Mouse (Mus musculus): ENCODE data around the gene Spty2d1. TPM values are rescaled to one million over a fixed set of nuclear protein-coding genes. Genes with fewer than 3 reads are reported as not detected.
A peak's percentile ranks its signal among the peaks of the same experiment; 100 is the strongest.
"Not testable (repeated sequence)": the region's sequence is repeated elsewhere in the genome, so short reads cannot be mapped to it uniquely, and the experiment has no call there.

The Spty2d1 gene
- polyA plus RNA-seq, 2 experiments from 2014 or later, result 23.5 to 32.3 TPM

DNA sequence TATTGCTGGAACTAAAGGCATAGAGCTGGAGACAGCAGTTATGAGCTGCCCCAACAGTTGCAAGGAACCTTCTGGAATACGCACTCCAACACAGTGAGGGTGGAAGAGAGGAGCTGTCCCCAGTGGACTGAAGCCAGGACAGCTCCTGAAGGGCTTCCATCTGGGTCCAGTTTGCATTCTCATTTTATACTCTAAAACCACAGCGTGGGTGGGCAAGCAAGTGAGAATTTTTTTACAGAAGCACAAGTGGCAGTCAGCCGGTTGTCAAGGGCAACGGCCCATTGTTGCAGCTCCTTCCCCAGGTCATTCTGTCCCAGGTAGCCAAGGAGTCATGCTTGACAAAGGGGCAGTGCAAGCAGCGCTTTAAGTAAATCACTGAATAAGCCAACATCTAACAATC is 11.4 kb upstream of the Spty2d1 start:
- no peak for ATAC-seq

DNA sequence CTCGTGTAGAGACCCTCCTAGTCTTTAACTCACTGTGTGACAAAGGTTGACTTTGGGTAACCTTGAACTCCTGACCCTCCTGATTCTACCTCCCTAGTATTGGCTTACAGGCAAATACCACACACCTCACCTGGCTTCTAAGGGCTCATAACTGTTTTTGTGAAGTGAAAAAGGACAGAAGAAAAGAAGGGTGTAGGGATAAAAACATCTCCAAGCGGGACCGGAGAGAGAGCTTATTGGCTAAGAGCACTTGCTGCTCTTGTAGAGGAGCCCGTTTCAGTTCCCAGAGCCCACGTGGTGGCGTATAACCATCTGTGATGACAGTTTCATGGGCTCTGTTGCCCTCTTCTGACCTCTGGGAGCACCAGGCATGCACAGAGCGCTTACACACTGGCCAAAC is 8.9 kb upstream of the Spty2d1 start:
- ATAC-seq, result no peak

- ATAC-seq, result no peak
Observed at GRCm38 (mm10) chr7:47016602-47017001, 8.4 kb upstream of the Spty2d1 start.

DNA sequence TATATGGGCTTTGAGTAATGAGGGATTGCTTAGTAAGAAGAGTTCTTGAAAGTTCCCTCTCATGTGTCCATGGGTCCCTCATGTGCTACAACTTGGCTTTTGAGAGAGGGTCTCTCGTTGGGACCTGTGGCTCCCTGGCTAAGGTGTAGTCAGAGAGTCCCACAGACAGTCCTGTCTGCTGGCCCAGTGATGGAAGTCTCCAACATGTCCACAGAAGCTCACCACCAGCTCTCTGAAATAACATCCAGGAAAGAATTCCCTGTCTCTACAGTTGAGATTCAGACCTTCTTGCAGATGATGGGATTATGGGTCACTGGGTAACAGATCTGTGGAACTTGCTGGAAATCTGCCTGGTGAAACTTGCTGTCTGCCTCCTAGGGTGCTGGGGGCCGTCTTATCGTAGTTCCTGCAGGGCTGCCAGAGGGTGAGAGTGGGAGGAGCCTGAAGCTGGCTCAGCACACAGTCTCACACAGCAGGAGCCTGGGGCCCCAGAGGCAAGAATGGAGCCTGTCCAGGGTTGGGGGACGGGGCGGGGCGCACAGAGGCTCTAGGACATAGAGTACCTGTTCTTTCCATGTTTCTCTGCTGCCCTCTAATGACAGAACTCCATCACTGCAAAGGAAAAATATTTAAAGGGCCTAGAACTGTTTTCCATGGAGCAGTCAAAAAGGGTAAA is 7.3 kb upstream of the Spty2d1 start:
- ATAC-seq, result peak; percentile 67

- no peak for ATAC-seq
Observed at GRCm38 (mm10) chr7:47014564-47015389, 6.6 kb upstream of the Spty2d1 start.

DNA sequence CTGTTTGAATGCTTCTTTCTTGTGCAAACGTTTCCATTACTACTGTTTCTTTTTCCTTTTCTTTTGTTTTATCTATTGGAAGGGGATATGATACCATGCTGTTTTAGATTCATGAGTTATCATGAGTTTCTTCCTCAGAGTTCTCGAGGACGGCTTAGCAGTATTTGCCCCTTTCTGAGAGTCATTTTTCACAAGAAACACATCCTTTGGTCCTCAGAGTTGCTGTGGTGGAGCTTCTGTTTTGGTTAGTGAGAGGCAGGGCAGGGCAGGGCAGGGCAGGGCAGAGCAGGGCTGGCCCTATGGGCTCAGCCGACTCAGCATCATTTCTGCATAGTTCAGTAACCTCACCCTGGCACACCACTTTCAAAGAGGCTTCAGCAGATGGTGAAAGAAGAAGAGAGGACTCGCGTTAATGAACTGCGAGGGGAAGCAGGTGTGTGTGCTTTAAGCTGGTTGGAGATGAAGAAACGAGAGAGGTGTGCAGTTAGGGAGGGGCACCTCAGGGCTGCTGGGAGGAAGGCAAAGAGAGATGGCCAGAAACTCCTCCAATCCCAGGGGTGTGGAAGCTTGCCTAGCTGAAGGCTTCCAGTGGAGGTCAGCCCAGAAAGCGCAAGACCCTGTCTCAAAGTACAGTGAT is 5.0 kb upstream of the Spty2d1 start:
- ATAC-seq, result no peak

GRCm38 (mm10) chr7:47007818-47008167 is 418 bp downstream of the Spty2d1 start:
- ATAC-seq, result peak; percentile 36

GRCm38 (mm10) chr7:47007109-47007780 is 966 bp downstream of the Spty2d1 start:
- ATAC-seq, result no peak

GRCm38 (mm10) chr7:47003411-47004115 is 4.6 kb downstream of the Spty2d1 start:
- ATAC-seq, result no peak

DNA sequence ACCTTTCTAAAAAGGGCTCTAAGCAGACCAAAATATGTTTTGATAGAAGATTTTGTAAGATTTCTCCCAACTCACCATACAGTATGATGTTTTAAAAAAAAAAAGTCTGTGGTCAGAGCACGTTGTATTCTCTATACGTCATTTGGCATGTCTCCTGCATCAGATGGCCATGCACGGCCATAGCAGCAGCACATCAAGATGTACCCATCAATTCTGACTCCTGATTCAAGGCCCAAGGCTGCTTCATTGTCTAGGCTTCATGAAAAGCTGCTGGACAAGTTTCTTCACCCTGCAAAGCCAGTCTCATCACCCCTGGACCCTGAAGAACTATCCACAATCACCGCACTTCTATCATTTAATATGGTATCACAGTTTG is 6.3 kb downstream of the Spty2d1 start:
- no peak for ATAC-seq

GRCm38 (mm10) chr7:47001125-47001899 is 6.9 kb downstream of the Spty2d1 start:
- ATAC-seq, result no peak

- ATAC-seq, result peak; percentile 43
Observed at GRCm38 (mm10) chr7:47000644-47000983, 7.6 kb downstream of the Spty2d1 start.

- ATAC-seq, result no peak
Observed at GRCm38 (mm10) chr7:46999983-47000643, 8.1 kb downstream of the Spty2d1 start.

DNA sequence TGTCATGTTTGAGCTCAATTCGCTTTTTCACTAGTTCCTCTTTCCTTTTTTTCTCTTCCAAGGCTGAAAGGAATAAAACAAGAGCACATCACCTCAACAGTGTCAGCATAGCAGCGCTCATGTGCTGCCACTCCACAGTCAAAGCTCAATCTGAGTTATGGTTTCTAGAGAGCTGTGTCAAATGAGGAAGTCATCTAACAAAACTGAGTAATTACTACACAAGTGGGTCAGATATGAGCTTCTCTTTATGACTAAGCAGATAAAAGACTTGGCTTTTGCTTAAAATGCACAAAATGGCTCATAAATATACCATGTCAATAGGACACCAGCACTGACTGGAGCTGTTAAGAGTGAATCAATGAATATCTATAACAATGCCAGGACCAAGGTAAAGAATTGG is 9.3 kb downstream of the Spty2d1 start:
- ATAC-seq, result no peak

- no peak for ATAC-seq
Observed at GRCm38 (mm10) chr7:46997644-46998395, 10.4 kb downstream of the Spty2d1 start.

DNA sequence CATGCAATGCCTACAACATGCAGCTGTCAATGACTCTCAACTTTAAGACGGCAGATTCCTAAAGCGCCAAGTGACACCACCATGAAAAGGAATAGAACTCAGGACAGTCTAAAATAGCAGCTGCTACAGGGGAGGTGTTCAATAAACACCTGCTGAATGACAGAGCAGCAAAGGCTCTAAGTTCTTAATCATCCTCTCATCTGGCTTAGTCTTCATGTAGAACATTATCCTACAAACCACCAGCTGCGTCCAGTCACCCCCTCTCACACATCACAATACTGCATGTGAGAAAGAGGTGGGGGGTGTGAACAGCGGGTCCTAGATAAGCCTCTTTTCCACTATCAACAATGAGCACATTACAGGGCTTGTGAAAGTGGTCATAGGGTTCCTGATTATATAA is 11.2 kb downstream of the Spty2d1 start:
- no peak for ATAC-seq

DNA sequence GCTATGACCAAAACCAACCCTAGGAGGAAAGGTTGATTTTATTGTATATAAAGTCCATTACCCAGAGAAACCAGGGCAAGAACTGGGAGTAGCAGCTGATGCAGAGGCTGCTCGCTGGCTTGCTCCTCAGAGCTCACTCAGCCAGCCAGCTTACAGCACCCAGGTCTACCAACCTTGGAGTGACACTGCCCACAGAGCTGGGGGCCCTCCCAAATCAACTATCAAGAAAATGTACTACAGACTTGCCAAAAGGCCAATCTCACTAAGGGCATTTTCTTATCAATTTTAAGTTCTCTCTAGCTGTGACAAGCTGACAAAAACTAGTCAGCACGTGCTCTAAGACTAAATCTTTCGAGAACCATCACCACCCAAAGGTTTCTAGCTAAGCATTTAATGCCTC is 12.7 kb downstream of the Spty2d1 start:
- ATAC-seq, result no peak

DNA sequence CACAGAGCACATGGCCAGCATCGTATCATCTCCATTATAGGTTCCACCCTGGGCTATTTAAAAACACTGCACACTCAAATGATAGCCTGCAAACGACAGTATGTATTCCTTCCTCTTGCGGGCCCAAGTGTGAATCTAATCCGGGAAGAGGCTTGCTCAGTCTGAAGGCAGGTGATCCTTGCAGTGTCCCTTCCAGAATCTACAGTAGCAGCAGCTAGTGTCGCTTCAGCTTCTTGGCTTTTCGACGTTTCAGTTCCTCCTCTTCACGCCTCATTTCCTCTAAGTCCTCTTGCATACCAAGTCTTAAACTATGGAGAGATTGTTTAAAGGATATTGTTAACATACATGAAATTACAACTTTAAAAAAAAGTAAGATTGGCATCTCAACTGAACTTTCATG is 15.1 kb downstream of the Spty2d1 start:
- no peak for ATAC-seq

- ATAC-seq, result not testable (repeated sequence)
Observed at GRCm38 (mm10) chr7:46989387-46989786, 18.8 kb downstream of the Spty2d1 start.

DNA sequence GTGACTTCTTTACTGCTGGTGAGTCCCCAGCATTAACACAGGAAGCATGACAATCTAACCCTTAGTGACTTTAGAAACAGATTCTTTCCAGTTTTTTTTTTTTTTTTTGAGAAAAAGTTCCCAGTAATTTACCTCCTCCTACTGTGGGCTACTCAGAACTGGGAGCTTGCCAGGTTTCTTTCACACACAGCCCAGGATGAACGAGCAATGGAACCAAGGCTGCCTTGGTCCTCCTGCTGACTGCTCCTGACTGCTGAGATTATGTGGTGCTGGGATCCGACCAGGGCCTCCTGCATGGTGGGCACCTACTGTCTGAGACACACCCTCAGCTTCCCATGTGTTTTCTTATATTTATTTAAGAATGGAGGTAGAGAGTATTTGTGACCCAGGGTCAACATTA is 21.1 kb downstream of the Spty2d1 start:
- ATAC-seq, result no peak

- ATAC-seq, result no peak
Observed at GRCm38 (mm10) chr7:46986646-46987045, 21.6 kb downstream of the Spty2d1 start.
